Mouse (Mus musculus) T-helper 17 cell (primary cell): Measurements from ENCODE around the gene Tfap2a.

Experiments
- in situ Hi-C, 2 experiments: fragments of 300-600 bp; cut with MboI, MseI; formaldehyde crosslinking; loops; 1 replicate in 1 of 2; 2 replicates in 1 of 2; pipeline ENCODE4 v1.15.1; 2025; ENCODE audit warnings: high pct_unique_total_duplicates in 2 of 2

Tfap2a gene

DNA sequence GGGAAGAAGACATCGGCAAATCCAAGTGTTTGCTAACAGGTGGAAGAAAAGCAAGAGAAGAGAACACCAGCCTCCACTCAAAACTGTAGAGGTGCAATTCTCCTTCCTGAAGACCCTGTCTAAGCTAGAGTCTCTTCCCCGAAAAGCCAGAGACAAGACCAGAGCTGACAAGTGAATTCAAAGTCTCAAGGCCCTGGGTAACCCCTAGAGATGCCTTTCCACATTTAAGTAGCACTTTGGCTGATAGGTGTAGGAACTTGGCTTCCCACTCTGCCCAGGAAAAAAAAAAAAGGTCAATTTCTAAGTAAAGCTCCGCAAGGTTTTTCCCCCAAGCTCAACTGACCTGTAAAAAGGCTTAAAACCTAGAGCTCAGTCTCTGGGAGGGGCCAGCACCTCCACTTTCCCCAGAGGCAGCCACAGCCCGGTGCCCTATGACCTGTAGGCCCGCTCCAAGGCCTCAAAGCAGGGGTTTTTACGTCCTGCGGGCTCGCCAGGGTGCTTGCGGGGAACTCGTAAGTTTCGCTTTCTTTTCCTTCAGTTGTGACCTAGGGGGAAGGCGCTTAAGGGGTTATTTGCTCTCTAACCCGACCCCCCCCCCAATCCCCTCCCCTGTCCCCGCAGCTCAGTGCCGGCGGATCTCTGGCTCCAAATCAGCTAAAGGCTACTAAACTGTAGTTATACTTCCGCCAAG is 2.6 kb downstream of the Tfap2a start:
- in situ Hi-C loops, result loop anchor here (10.0 to 25.0 kb wide), 2 partner anchors 1771 to 1773 kb away; partner anchors contain the start of gene Slc35b3 (in 2 of the 2)

- in situ Hi-C loops, result loop anchor here (5.0 to 25.0 kb wide), 3 partner anchors 183 to 1772 kb away; partner anchors contain the start of gene Slc35b3 (in 2 of the 2)
Observed at GRCm38 (mm10) chr13:40734316-40734965, 3.7 kb downstream of the Tfap2a start.

GRCm38 (mm10) chr13:40733542-40734151 is 4.5 kb downstream of the Tfap2a start:
- in situ Hi-C loops, result loop anchor here (5.0 to 25.0 kb wide), 3 partner anchors 184 to 1771 kb away; partner anchors contain the start of gene Slc35b3 (in 2 of the 2)

DNA sequence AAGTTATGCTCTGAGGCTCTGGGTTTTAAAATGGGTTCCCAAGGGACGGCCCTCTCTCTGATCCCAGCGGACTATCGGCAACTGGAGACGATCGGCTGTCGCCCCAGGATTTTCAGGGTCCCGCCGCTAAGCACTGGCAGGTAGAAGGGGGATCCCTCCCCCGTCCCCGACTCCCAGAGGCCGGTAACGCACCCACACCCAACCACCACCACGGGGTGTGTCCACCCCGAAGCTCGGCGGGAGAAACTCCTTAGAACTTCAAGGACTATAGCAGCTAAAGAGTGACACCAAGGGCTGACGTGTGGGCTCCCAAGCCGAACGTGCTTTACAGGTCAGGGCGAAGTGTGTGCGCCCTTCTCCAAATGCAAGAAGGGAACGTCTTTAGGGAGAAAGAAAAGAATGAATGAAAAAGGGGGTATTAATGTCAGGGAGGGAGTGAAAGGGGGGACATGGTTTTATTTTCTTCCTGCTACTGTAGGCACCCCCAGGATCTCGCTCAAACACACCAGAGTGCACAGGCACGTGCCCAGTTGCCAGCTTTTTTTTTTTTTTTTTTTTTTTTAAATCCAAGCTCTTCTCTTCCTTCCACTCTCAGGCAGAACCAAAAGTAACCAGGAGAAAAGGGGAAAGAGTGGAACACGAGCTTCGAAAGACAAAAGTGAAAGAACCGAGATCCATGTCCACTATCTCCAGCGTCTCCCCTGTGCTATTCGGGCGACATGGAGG is 5.2 kb downstream of the Tfap2a start:
- in situ Hi-C loops, result loop anchor here (5.0 to 25.0 kb wide), 3 partner anchors 184 to 1771 kb away; partner anchors contain the start of gene Slc35b3 (in 2 of the 2)

- in situ Hi-C loops, result loop anchor here (5.0 to 25.0 kb wide), 3 partner anchors 185 to 1770 kb away; partner anchors contain the start of gene Slc35b3 (in 2 of the 2)
Observed at GRCm38 (mm10) chr13:40732085-40732484, 6.1 kb downstream of the Tfap2a start.

DNA sequence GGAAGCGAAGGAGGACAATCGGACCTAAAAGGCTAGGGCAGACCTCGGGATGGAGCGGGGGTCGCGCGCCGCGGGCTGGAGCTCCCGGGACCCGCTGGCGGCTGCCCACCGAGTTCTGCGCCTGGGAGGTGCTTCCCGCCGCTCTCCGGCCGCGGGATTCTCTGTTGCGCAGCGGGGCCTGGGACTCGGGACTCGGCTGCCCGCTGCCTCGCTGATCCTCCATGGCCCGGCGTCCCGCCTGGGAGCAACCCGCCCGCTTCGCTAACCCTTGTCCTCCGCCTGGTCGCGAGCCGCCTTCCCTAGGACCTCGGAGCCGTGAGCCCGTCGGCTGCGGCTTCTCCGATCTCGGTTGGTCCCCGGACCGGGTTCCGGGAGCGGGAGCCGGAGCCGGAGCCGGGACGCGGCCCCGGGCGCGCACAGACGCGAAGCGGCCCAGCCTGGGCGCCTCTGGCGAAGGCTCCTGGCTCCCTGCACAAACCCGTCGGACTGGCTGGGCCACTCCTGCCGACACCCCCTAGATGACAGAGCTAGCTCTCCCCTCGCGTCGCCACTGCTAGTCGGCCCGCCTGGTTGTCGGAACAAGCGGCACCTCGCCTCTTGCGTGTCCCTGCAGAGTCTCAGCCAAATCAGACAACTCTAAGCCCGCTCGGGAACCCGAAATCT is 6.9 kb downstream of the Tfap2a start:
- in situ Hi-C loops, result loop anchor here (5.0 to 25.0 kb wide), 3 partner anchors 186 to 1769 kb away; partner anchors contain the start of gene Slc35b3 (in 2 of the 2)

DNA sequence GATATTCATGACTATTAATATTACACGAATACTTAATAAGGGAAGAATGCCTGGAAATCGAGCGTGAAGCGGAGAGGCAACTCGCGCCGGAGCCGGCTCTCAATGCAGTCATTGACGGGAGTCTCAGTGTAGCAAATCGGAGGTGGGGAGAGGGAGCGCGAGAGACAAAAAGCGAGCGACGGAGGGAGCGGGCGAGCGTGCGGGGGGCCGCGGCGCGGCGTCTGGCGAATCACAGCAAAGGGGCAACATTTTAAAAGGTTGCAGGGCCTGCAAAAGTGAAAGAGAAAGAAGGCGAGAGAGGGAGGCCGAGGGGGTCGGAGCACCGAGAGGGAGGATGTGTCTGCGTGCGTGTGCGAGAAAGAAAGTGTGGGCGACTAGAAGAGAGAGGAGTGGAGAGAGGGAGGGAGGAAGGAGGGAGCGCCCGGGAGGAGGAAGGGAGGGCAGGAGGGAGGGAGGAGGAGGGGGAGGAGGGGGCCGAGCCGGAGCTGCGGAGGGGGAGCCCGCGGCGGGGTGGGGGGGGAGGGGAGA is 7.5 kb downstream of the Tfap2a start:
- in situ Hi-C loops, result loop anchor here (5.0 to 25.0 kb wide), 3 partner anchors 187 to 1768 kb away; partner anchors contain the start of gene Slc35b3 (in 2 of the 2)

- in situ Hi-C loops, result loop anchor here (5.0 to 25.0 kb wide), 5 partner anchors 187 to 1768 kb away; partner anchors contain the start of genes Slc35b3 (in 2 of the 2) and Edn1 (in 1 of the 2)
Observed at GRCm38 (mm10) chr13:40729592-40730431, 8.4 kb downstream of the Tfap2a start.

GRCm38 (mm10) chr13:40729037-40729436 is 9.1 kb downstream of the Tfap2a start:
- in situ Hi-C loops, result loop anchor here (5.0 to 25.0 kb wide), 3 partner anchors 283 to 1767 kb away; partner anchors contain the start of genes Edn1 (in 1 of the 2) and Slc35b3 (in 1 of the 2)

DNA sequence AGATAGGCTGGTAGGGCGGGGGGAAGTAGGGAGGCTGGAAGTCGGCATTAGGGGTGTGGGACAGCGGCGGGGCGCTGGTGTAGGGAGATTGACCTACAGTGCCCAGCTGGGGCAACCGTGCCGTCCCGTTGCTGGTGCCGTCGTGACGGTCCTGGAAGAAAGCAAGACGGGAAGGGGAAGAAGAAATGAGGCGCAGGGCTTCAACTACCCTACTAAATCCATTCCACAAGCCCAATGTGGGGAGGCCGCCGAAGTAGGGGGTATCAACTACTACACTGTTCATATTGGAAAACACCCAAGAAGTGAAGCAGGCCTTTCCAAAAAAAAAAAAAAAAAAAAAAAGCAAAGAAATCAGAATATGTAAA is 9.6 kb downstream of the Tfap2a start:
- in situ Hi-C loops, result loop anchor here (5.0 to 25.0 kb wide), 3 partner anchors 284 to 1766 kb away; partner anchors contain the start of genes Edn1 (in 1 of the 2) and Slc35b3 (in 1 of the 2)

GRCm38 (mm10) chr13:40727731-40728625 is 10.2 kb downstream of the Tfap2a start:
- in situ Hi-C loops, result loop anchor here (5.0 to 25.0 kb wide), 3 partner anchors 284 to 1766 kb away; partner anchors contain the start of genes Edn1 (in 1 of the 2) and Slc35b3 (in 1 of the 2)

DNA sequence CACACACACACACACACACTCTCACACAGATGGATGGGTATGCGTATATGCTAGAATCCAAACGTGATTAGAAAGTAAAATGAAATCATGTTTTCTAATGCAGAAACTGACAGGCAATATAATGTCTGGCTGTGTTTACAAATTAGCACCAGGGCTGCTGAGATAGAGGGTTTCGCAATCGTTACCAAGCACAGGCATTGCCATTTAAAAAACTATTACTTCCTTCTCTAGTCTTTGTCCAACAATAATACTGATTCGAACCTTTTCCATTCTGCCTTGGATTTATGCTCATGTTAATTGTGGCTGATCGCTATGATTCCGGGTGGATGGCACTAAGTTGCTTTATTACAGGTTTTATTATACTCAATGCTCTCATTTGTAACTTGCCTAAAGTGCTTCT is 12.3 kb downstream of the Tfap2a start:
- in situ Hi-C loops, result loop anchor here (5.0 to 25.0 kb wide), 3 partner anchors 286 to 1764 kb away; partner anchors contain the start of genes Edn1 (in 1 of the 2) and Slc35b3 (in 1 of the 2)

- in situ Hi-C loops, result loop anchor here in 1 of 2 experiments (10.0 kb wide), 1 partner anchor 1581 kb away; the partner anchor contains the start of gene Edn1
Observed at GRCm38 (mm10) chr13:40723598-40723920, 14.6 kb downstream of the Tfap2a start.

GRCm38 (mm10) chr13:40722741-40723597 is 15.2 kb downstream of the Tfap2a start:
- in situ Hi-C loops, result loop anchor here in 1 of 2 experiments (10.0 kb wide), 1 partner anchor 1582 kb away; the partner anchor contains the start of gene Edn1

DNA sequence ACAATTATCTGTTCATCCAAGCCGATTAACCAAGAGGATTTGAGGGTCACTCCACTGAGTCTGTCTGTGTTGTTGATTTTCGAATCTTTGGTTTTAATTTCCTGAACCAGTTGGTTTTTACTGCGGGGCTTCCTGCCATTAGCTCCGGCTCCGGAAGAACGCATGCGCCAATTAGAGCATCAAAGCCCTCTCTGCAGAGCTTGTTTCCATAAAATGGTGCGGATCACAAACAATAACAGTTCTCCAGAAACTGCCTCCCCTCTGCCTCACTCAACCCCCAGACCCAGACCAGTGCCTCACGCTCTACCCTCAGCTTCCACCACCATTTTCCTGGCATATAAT is 18.5 kb downstream of the Tfap2a start:
- in situ Hi-C loops, result loop anchor here in 1 of 2 experiments (10.0 kb wide), 2 partner anchors 1585 to 1785 kb away; partner anchors contain the start of gene Edn1

GRCm38 (mm10) chr13:40719066-40719740 is 19.0 kb downstream of the Tfap2a start:
- in situ Hi-C loops, result loop anchor here in 1 of 2 experiments (10.0 kb wide), 1 partner anchor 1784 kb away; no protein-coding TSS in a partner anchor
